Mouse (Mus musculus) myocyte (in vitro differentiated cells): ENCODE data around the gene Gm44790.

Source experiments
- MAX ChIP-seq: IDR thresholded peaks from one replicate; pipeline ENCODE4 v1.6.1; 2011; ENCODE audit warnings: low read depth, mild to moderate bottlenecking, control low read depth
- MYOG ChIP-seq, 3 experiments: IDR thresholded peaks; one replicate each; pipeline ENCODE4 v1.6.1; 2011; ENCODE audit warnings: control low read depth in 2 of 3, low read depth in 2 of 3, mild to moderate bottlenecking in 2 of 3; ENCODE audit not compliant: insufficient read length in 2 of 3, control insufficient read depth in 1 of 3, insufficient read depth in 1 of 3
- POLR2A ChIP-seq: IDR thresholded peaks from one replicate; pipeline ENCODE4 v1.6.1; 2011; ENCODE audit warnings: low read depth, mild to moderate bottlenecking, control low read depth, moderate library complexity; ENCODE audit not compliant: insufficient read length
- POLR2AphosphoS2 ChIP-seq: IDR thresholded peaks from one replicate; pipeline ENCODE4 v1.6.1; 2011; ENCODE audit warnings: low read depth, control low read depth; ENCODE audit not compliant: insufficient read length
- REST ChIP-seq: IDR thresholded peaks from one replicate; pipeline ENCODE4 v1.6.1; 2011; ENCODE audit warnings: mild to moderate bottlenecking, control low read depth, moderate library complexity; ENCODE audit not compliant: insufficient read depth, insufficient read length
- SRF ChIP-seq: IDR thresholded peaks from one replicate; pipeline ENCODE4 v1.6.1; 2011; ENCODE audit warnings: low read depth; ENCODE audit not compliant: control insufficient read depth, insufficient read length
- USF1 ChIP-seq: IDR thresholded peaks from one replicate; pipeline ENCODE4 v1.6.1; 2011; ENCODE audit warnings: low read depth, mild to moderate bottlenecking, control low read depth, moderate library complexity

DNA sequence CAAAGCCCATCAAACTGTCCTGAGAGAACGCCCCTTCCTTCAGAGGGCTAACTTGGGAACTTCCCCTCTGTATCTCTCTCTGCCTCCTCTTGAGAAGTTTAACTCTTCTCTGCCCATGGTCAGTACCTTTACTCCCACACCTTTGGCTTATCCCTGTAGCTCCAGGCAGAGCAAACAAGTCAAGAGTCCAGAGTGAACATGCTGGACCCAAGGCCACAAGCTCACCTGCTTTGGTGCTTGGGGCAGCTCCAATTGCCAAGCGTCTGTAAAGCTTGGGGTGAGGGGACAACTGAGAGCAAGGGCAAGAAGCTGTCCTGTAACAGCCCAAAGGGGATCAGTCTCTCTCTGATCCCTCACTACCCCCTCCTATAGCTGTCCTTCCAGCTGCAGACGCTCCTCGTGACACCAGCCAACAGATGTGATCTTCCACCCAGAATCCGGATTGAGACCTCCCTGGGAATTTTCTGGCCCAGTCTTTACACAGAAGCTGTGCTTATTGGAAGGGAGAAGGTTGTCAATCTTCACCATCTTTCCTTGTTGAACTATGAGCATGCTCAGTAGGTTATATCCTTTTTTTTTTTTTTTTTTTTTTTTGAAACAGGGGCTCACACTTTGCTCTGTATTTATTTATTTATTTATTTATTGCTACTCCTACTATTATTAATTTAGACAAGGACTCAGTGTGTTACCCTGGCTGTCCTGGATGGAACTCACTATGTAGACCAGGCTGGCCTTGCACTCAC is 40.9 kb upstream of the Gm44790 start:
- TF ChIP-seq POLR2A (no peak), MAX (no peak), POLR2AphosphoS2 (no peak), SRF (no peak), USF1 (no peak), MYOG (IDR thresholded peaks at IDR 0.05; ENCODE audit: control insufficient read depth in 1 of 3, insufficient read depth in 1 of 3, insufficient read length in 2 of 3, low read depth in 2 of 3) (no peak), REST (no peak)
